In the genomic region with DNA sequence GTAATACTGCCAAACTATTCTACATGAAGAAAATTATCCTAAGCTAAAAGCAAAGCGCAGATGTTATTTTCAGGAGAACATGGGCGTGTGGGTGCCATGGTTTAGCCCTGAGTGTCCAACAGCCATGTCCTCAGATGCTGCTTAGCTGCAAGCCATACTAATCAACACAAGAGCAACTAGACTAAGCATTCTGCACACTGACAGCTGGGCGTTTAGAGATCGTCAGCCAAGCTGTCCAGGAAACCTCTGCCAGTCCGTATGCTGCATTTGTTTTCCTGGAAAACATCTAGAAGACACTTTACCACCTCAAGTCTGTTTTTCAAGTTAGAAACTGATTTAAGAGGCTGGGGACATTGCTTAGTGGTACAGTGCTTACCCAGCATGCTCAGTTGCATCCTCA, we compare ENCODE assay signal across 1 mouse cellular context.
TF ChIP-seq lines count a peak whose summit lies in the region.

No protein-coding gene starts in this region.

TF ChIP-seq in myocyte, 11 proteins besides CTCF, POLR2A, EP300 and RAD21 (continued from another document):
- no peak for TF ChIP-seq MAX (IDR thresholded peaks at IDR 0.05; ENCODE audit: low read depth)
- TF ChIP-seq USF1 (IDR thresholded peaks at IDR 0.05; ENCODE audit: low read depth) = no peak
